Mouse (Mus musculus) spleen, embryonic (tissue): ENCODE data around the gene Aarsd1.

ENCODE experiments used
- CTCF ChIA-PET: fragments of 350-600 bp; sonication (Branson Sonifier 250); formaldehyde crosslinking; loops from one replicate; lab custom pipeline; 2022; lab: Charles Lee

Gene Aarsd1

DNA sequence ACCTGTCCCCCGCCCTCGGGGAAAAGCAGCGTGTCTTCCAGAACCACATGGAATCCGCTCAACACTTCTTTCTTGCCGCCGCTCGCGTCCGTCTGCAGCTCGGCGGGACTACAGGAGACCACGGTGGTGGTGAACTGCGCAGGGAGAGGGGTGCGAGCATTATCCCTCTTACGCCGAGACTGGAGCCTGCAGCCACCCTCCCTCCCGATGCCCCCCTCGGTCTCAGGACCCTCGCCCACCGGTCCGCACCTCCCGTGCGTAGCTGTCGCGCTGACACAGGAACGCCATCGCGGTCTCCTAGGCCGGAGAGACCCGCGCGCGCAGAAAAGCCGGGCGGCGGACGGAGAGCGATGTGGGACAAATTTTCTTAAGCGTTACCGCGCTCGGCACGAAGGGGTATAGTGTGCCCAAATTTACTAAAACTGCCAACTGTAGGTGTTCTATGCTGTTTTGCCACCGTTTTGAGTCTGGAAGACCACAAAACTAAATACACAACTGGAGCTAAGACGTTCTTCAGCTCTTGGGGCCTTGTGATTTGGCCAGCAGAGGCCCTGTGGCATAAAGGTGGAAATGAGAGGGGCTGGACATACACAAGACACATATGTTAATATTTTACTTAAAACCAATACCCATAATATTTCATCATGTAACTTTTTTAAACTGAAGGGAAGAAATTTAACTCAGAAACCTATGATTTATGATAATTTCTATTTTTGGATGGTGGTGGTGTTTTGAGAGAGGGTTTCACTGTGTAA lies at the start of gene Aarsd1:
Gene Aarsd1 (minus strand): TSS at position 515 of the 755 bp plus-strand sequence.
- CTCF ChIA-PET = no interaction called here

DNA sequence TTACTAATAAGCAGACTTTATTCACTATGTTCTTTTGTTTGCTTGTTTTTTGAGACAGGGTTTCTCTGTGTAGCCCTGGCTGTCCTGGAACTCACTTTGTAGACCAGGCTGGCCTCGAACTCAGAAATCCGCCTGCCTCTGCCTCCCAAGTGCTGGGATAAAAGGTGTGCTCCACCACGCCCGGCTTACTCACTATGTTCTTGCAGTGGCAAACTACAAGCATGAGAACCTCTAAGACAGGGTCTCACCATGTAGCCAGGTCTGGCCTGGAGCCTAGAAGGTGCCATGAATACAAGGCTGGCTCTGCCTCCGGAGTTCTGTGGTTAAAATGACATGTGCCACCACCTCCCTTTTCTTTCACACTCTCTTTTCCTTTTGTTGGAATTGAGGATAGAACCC lies 49.1 kb upstream of the Aarsd1 start:
- CTCF ChIA-PET = interaction anchor here (1.3 kb wide), 1 partner anchor 17 kb away, joined by 3 read pairs; no protein-coding TSS in a partner anchor

DNA sequence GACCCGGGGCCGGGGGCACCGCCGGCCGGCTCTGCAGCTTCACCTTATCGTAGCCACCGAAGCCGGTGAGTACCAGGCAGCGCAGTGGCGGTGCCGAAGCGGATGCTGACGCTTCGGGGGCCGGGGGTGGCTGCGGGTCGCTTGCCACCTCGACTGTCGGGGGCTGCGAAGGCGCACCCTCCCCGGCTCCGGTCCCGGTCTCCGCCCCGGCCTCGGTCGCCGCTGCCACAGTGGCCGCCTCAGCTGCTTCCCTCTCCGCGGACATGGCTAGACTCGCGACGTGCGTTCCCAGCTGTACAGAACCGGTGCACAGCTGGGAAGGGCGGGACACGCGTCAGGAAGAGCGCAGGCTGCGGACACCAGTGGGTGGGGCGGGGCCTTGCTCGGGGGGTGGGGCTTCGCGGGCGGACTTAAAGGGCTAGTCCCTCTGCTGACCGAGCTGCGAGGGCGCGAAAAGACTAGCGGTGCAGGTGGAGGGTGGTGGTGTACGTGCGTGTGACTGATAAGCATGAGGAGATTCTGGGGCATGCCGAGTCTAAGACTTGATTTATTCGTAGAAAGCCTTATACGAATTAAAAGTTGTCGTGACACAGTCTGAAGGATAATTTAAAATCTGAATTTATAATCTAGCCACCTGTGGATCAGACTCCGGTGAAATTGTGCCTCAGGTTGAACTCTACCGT lies 48.6 kb upstream of the Aarsd1 start, which contains the start of gene Vat1:
Gene Vat1 (minus strand): TSS at position 362 of the 683 bp plus-strand sequence.
- CTCF ChIA-PET = interaction anchor here (0.7 to 1.3 kb wide), 2 partner anchors 16 to 24 kb away, joined by 3 to 7 read pairs; partner anchors contain the start of gene Rpl27

DNA sequence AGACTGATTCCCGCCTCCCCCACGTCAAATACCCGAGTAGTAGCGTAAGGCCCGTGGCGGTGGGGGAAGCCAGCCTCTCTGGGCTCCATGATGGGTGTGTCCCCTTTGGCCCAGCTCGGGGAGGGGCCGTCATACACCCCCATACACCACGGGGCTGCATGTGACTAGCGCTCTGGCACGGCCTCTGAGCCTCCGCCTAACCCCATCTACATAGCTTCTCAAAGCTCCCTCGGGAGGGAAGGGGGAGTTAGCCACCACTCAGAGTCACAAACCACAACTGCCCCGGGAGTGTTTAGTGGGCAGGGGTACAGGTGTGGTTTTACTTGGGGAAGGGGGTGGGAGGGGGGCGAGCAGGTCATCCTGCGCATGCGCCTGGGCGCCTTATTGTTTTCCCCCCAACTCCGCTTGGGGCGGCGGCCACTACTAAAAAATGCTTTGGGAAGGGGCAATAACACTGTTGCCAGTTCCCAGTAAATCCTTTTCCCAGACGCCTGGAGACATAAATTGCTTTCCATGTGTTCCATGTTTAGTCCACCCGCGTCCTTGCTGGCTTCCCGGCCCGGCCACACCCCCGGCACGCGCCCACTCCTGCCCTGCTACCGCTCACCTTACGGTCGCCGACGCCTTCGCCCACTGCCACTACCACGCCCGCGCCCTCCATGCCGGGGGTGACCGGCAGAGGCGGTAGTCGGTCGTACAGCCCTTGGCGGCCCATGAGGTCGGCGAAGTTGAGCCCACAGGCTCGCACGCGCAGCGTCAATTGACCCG lies 47.9 kb upstream of the Aarsd1 start:
- CTCF ChIA-PET = interaction anchor here (0.7 to 1.3 kb wide), 3 partner anchors 16 to 23 kb away, joined by 3 to 7 read pairs (median 4); partner anchors contain the start of gene Rpl27

DNA sequence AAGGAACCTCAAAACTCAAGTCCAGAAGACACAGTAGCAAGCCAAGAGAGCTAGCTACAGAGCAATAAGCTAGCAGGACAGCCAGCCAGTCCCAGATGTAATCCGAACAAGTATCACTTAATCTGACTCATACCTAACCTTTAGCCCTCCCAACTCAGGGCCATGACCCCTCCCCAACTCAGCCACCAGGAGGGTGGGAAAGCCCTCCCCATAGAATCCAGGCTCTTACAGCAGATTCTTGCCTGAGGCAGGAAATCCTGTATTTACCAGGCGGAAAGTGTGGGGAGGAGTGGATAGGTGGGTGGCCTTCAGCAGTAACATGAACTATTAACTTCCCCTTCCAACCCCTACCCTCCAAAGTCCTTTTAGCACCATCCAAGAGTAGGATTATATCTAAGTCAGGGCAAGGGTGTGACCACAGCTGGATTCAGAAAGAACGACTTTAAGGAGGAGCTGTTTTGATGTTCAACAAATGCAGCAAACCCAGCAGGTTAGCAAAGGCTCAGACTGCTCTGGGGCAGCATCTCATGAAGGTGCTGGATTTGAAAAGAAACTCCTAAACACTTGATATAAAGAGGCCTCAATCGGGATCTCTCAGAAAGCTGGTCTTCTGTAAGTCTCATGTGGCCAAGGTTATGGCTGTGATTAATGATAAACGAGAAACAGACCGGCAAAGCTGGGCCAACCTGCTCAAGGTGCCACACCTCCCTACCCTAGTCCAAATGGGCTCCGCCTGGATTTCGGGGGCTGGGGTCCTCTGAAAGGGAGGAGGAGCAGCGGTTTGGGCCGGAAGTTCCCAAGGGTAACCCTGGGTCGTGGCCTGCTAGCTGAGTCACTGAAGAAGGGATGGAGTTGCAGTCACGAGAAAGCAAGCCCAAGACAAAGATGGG lies 47.0 kb upstream of the Aarsd1 start, which contains the start of gene Rnd2:
Gene Rnd2 (plus strand): TSS at position 789 of the 890 bp plus-strand sequence.
- CTCF ChIA-PET = interaction anchor here (0.9 kb wide), 1 partner anchor 19 kb away, joined by 4 read pairs; no protein-coding TSS in a partner anchor

DNA sequence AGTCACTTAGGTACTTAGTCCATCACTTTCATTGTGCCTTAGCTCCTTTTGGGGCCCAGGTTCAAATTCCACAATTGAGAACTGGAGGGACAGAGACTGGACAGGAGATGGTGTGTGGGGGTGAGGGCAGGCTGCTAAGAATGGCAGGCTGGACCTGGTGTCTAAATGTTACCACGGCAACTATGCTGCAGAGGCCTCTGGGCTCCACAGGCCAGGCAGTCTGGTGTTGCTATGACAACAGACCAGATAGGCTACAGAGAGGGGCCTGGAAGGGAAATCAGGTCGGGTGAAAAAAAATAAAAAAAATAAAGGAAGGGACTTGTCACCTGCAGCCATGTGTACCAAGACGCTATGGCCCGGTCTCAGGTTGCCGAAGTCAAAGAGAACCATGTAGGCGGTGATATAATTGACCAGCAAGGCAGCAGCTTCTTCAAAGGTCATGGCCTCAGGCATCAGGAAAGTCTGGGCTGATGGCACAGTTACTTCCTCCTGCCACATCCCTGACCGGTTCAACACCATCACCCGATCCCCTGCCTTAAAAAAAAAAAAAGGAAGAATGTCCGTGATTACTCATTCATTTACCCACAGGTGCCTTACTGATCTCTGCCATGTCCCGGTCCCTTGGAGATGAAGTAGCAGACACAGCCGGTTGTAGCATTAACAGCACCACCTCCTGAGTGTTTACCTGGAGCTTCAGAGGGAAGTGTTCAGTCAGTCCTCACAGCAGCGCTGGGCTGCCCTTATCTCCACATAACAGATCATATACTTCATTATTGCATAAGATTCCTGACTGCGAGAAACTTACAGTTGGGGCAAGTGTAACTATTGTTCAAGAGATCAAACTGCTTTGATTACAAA lies 45.4 kb upstream of the Aarsd1 start:
- CTCF ChIA-PET = interaction anchor here (0.7 kb wide), 1 partner anchor 19 kb away, joined by 4 read pairs; no protein-coding TSS in a partner anchor

DNA sequence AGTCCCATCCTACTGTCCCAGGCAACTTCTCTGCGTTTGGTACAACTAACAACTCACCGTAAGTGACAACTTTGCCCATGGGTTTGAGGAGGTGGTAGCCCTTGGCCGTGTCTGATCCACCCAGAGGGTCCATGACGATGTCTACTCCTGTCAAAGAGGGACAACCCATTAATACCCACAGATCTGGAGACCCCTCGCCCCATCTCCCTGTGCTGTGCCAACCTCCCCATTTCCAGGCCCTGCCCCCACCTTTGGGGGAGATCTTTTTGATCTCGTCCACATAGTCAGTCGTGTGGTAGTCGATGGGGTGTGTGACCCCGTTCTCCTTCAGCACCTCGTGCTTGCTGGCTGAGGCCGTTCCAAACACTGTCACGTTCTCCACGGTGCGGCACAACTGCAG lies 44.7 kb upstream of the Aarsd1 start:
- CTCF ChIA-PET = no interaction called here

DNA sequence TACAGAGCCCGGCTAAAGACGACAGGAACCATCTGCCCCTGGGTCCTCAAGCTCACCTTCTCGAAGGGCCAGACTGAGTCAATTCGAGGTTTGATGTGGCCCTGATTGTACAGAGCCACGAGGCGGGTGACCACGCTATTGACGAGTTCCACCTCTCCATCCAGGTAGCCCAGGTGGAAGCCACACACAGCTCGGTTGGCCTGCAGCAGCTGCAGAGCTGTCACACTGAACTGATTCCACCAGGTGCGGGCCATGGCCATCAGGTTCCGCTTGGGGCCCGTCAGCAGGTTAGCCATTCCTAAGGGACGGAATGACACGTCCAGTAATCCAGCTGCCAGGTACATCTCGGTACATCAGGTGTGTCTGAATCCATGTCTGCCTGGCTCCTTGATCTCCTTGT lies 42.9 kb upstream of the Aarsd1 start:
- CTCF ChIA-PET = no interaction called here

DNA sequence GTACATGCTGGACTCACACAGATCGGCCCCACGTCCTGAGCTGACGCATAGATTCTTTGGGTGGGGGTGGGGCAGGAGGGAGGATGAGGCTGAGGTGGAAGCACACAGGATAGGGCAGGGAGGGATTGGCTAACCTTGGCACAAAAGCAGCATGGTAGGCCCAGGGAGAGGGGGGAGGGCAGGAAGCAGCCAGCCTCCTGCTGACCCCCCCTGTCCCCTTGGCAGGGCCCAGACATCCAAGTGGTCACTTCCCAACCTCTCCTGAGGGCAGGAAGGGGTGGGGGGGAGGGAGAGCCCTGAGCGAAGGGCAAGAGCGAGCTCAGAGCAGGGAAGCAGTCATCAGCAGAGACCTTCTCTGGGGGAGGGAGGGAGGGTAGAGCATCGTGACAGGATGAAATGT lies 42.3 kb upstream of the Aarsd1 start:
- CTCF ChIA-PET = interaction anchor here (0.7 kb wide), 1 partner anchor 140 kb away, joined by 8 read pairs; no protein-coding TSS in a partner anchor

DNA sequence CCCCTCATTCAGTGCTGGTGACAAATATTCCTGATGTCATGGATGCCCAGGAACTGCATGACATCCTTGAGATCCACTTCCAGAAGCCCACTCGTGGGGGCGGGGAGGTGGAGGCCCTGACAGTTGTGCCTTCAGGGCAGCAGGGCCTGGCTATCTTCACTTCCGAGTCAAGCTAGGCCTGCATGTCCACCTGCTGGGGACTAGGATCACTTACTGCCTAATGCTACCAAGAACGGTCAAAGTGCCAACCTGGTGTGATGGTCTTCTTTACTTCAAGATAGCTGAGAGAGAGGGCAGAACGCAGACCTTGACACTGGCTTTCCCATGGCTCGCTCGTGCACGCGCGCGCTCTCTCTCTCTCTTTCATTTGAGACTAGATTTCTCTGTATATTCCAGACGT lies 40.8 kb upstream of the Aarsd1 start:
- CTCF ChIA-PET = interaction anchor here (1.0 kb wide), 1 partner anchor 13 kb away, joined by 3 read pairs; no protein-coding TSS in a partner anchor

DNA sequence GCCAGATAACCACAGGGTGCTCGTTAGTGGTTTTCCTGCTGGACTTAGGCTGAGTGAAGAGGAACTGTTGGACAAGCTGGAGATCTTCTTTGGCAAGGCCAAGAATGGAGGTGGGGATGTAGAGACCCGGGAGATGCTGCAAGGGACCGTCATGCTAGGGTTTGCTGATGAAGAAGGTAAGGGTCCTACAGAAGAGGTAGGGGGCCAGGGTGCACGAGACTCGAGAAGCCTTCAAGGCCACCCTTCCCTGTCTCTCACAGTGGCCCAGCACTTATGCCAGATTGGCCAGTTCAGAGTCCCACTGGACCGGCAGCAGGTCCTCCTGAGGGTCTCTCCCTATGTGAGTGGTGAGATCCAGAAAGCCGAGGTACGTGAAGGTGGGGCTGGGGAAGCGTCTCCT lies 40.2 kb upstream of the Aarsd1 start:
- CTCF ChIA-PET = interaction anchor here (0.6 to 1.0 kb wide), 2 partner anchors 12 to 18 kb away, joined by 3 read pairs; no protein-coding TSS in a partner anchor

DNA sequence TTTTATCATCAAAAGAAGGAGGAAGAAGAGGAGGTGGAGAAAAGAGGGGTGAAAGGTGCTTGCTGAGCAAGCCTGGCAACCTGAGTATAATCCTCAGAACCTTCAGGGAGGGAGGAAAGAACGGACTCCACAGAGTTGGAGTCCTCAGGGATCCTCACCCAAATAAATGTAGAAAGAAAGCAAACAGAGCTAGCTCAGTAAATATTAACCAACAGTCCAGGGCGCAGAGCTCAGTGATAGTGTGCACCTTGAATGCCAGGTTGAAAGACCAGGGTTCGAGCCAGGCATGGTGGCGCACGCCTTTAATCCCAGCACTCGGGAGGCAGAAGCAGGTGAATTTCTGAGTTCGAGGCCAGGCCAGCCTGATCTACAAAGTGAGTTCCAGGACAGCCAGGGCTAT lies 38.2 kb upstream of the Aarsd1 start:
- CTCF ChIA-PET = no interaction called here

DNA sequence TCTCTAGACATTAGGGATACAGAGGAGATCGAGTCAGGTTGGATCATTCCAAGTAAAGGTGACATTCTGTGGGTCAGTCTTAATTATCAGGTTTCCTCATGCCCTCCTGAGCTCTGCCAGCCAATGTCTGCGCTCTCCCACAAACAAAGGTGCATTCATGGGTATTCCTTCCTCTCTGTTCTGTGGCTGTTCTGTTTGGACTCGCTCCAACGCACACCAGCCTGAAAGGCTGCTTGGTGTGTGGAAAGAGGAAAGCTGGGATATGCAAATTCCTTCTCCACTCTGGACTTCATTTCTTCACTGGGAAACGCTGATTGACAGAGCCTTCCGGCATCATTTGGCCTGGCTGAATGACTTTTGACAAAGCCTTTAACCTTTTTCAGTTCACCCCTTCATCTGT lies 37.3 kb upstream of the Aarsd1 start:
- CTCF ChIA-PET = interaction anchor here (0.5 kb wide), 1 partner anchor 216 kb away, joined by 3 read pairs; no protein-coding TSS in a partner anchor

DNA sequence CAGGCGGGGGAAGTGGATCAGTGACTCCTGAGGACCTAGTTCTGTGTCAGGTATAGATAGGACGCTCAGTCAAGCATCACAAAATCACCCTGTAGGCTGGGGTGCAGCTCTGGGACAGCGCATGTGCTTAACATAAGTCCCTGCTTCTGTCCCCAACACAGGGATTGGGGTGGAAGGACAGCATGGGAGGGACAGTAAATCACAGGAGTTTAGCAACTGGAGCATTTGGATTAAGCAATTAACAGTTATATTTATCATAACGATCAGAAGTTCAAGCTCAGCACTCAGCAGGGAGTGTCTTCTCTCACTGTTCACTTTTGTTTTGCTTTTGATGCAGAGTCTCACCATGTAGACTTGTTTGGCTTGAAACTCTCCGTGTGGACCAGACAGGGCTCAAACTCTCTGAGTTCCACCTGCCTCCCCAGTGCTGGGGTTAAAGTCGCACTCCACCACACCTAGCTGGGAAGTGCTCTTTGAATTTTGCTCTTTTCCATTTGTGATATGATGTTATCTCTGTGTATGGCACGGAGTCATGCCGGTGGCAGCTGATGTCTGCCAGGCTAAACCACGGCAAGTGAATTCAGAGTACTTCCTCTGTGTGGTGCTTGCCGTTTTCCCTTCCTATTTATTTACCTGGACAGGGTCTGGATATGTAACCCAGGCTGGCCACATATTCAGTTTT lies 34.8 kb upstream of the Aarsd1 start:
- CTCF ChIA-PET = no interaction called here

DNA sequence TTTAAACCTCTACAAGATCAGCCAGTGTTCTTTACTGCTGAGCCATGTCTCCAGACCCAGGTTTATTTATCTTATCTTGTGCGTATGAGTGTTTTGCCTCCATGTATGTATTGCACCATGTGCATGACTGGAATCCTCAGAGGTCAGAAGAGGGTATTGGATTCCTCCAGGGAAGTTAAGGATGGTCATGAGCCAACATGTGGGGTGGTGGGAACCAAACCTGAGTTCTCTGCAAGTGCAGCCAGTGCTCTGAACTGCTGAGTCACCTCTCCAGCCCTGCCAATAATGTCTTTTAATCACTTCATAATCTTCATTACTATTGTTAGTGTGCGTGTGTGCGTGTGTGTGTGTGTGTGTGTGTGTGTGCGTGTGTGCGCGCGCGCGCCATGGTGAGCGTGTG lies 34.1 kb upstream of the Aarsd1 start:
- CTCF ChIA-PET = no interaction called here

DNA sequence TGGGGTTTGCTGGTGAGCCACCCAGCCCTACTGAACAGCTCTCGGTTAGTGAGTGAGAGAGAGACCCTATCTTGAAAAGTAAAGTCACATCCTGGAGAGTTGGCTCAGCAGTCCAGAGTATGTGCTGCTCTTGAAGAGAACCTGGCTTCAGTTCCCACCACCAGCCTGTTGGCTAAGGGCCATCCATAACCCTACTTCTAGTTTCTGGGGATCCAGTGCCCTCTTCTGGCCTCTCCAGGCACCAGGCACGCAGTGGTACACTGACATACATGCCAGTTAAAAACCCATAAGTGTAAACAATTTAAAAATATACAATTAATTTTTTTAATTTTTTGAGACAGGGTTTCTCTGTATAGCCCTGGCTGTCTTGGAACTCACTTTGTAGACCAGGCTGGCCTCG lies 33.0 kb upstream of the Aarsd1 start:
- CTCF ChIA-PET = interaction anchor here (0.7 to 1.3 kb wide), 2 partner anchors 15 to 60 kb away, joined by 3 read pairs; partner anchors contain the start of gene Vat1

DNA sequence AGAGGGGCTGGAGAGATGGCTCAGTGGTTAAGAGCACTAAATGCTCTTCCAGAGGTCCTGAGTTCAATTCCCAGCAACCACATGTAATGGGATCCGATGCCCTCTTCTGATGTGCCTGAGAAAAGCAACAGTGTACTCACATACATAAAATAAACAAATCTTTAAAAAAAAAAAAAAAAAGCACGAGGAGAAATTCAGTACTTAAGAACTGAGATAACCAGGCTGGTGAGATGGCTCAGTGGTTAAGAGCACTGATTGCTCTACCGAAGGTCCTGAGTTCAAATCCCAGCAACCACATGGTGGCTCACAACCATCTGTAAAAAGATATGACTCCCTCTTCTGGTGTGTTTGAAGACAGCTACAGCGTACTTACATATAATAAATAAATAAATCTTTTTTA lies 32.2 kb upstream of the Aarsd1 start:
- CTCF ChIA-PET = interaction anchor here (0.7 to 1.3 kb wide), 3 partner anchors 16 to 290 kb away, joined by 3 to 4 read pairs (median 3); partner anchors contain the start of gene Vat1

DNA sequence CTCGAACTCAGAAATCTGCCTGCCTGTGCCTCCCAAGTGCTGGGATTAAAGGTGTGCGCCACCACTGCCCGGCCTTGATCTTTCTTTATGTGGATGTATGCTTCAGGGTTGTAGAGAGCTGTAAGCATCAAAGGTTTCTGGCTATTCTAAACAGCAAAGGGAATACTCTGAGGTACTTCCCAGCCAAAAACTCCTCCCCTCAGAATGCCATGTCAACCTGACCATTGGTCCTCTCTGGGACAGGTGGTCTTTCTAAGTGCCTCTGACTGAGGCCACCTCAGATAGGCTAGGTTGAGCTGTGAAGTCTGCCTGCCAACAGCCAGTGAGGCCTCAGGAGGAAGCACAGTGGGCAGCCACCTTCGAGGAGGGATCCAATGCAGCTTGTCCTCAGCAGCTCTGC lies 31.5 kb upstream of the Aarsd1 start:
- CTCF ChIA-PET = interaction anchor here (1.3 kb wide), 1 partner anchor 17 kb away, joined by 3 read pairs; the partner anchor contains the start of gene Vat1
